Mouse (Mus musculus): ENCODE measurements at regions not wholly inside any gene's neighbourhood (a gene's known extent, or its start where the extent isn't known, plus 50 kb on each side); places are given as distances from the start of the nearest gene placed in this dataset.

DNA sequence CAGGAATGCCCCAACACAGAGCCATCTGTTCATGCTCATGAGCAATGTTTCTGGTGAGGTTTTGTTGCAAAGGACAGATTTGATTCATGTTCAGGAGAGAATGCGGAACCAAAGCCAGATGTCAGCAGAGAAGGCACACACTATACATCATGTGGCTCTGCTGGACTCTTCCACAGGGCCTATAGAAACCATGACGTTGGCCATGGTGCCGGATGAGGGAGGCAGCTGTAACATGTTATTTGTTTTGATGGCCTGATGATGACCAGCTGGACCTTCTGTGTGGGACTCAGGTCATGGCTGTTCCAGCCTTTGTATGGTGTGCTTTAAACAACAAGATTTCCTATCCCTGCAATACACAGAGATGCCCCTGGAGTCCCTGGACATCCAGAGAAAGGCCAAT, 105.5 kb upstream of the Tcerg1l start:
- TF ChIP-seq CTCF (conservative IDR thresholded peaks at IDR 0.05; ENCODE audit: low read length) (no peak), NANOG (IDR thresholded peaks at IDR 0.05; ENCODE audit: borderline replicate concordance, low read length) (no peak), POU5F1 (IDR thresholded peaks at IDR 0.05; ENCODE audit: borderline replicate concordance, low read length) (no peak)
